Mouse (Mus musculus): Measurements from ENCODE around the gene Ccnc. TPM values are rescaled to one million over a fixed set of nuclear protein-coding genes. Genes with fewer than 3 reads are reported as not detected.

Ccnc gene
- polyA plus RNA-seq, 1 experiment from 2014 or later = 39.8 TPM

Other genes with a start within 250 kb of the Ccnc start
- not detected in 2 replicates for gene Prdm13, start 41.7 kb upstream of the Ccnc start, polyA plus RNA-seq (2015; fragmentation: Nextera tagmentation; extraction: Ambion mirVana)
- 7.0 and 8.5 TPM in 2 replicates for gene Usp45, start 39.5 kb downstream of the Ccnc start, polyA plus RNA-seq (2015; fragmentation: Nextera tagmentation; extraction: Ambion mirVana)
- 7.5 and 8.2 TPM in 2 replicates for gene Tstd3, start 39.5 kb downstream of the Ccnc start, polyA plus RNA-seq (2015; fragmentation: Nextera tagmentation; extraction: Ambion mirVana)
- 134 and 141 TPM in 2 replicates for gene Pnisr, start 119.9 kb downstream of the Ccnc start, polyA plus RNA-seq (2015; fragmentation: Nextera tagmentation; extraction: Ambion mirVana)
- gene Coq3, start 152.0 kb downstream of the Ccnc start, polyA plus RNA-seq (2015; fragmentation: Nextera tagmentation; extraction: Ambion mirVana) = 13.1 and 13.5 TPM in 2 replicates
- gene Faxc, start 203.6 kb downstream of the Ccnc start, polyA plus RNA-seq (2015; fragmentation: Nextera tagmentation; extraction: Ambion mirVana) = 4.9 and 5.6 TPM in 2 replicates